Mouse (Mus musculus) right cerebral cortex, adult 18-20 months (tissue): ENCODE measurements around the gene 1810037I17Rik.
"Not testable (repeated sequence)": the region's sequence is repeated elsewhere in the genome, so short reads cannot be mapped to it uniquely, and the experiment has no call there.

Experiments
- DNase-seq: peaks from one replicate; pipeline ENCODE4 v3.0.0; 2022; ENCODE audit warnings: mixed read lengths

Gene 1810037I17Rik

GRCm38 (mm10) chr3:122937176-122937575 is 13.2 kb downstream of the 1810037I17Rik start:
- DNase-seq: not testable (repeated sequence)

GRCm38 (mm10) chr3:122939215-122939614 is 15.2 kb downstream of the 1810037I17Rik start:
- peak; percentile 41 for DNase-seq

GRCm38 (mm10) chr3:122943387-122943890 is 19.4 kb downstream of the 1810037I17Rik start:
- no peak for DNase-seq

GRCm38 (mm10) chr3:122950129-122950528 is 26.1 kb downstream of the 1810037I17Rik start:
- DNase-seq: no peak

- DNase-seq: no peak
These were observed 40.3 kb downstream of the 1810037I17Rik start for GRCm38 (mm10) chr3:122964301-122964700.

GRCm38 (mm10) chr3:122968391-122968790 is 44.4 kb downstream of the 1810037I17Rik start:
- DNase-seq: no peak

- no peak for DNase-seq
These were observed 48.3 kb downstream of the 1810037I17Rik start for GRCm38 (mm10) chr3:122972126-122972822.

GRCm38 (mm10) chr3:122974833-122975232 is 50.8 kb downstream of the 1810037I17Rik start:
- DNase-seq: no peak

GRCm38 (mm10) chr3:122975363-122975762 is 51.4 kb downstream of the 1810037I17Rik start:
- peak; percentile 55 for DNase-seq
